Mouse (Mus musculus): ENCODE measurements around the gene Rassf10.

DNA sequence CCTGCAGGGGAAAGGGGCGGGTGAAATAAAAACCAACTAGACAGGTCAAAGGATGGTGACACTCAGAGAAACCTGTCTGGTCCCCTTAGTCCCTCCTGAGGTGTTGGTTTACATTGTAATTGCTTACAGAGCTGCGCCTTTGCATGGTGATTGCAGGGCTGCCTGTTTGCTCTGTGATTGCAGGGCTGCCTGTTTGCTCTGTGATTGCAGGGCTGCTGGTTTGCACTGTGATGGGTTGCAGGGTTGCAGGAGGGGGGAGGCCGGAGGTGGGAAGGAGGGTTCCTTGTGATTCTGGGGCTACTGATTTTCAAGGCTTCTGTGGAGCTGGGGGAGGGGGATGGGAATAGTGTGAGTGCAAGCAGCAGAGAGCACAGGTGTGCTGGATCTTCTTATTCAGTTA, 13.0 kb downstream of the Rassf10 start:
- TF ChIP-seq MAFK (IDR thresholded peaks at IDR 0.05; ENCODE audit: insufficient read depth, low read depth, low read length) = no peak
- no peak for TF ChIP-seq HCFC1 (IDR thresholded peaks at IDR 0.05; ENCODE audit: borderline replicate concordance, insufficient read depth, low read length)
- TF ChIP-seq ZNF384 (IDR thresholded peaks at IDR 0.05; ENCODE audit: low read depth, low read length) = no peak
- no peak for TF ChIP-seq CHD2 (IDR thresholded peaks at IDR 0.05; ENCODE audit: low read depth, low read length)
